Mouse (Mus musculus) MEL (cell line): ENCODE measurements at regions not wholly inside any gene's neighbourhood (a gene's known extent, or its start where the extent isn't known, plus 50 kb on each side); places are given as distances from the start of the nearest gene placed in this dataset.

Experiments
- CHD1 ChIP-seq: IDR thresholded peaks from 2 replicates; pipeline ENCODE4 v1.6.1; 2012; ENCODE audit warnings: low read depth, mild to moderate bottlenecking, inconsistent platforms, low read length, improper control_type of control experiment
- CTCF ChIP-seq, 3 experiments: IDR thresholded peaks in 2 of 3; conservative IDR thresholded peaks in 1 of 3; 2 replicates each; pipeline ENCODE4 v1.5.1; 2011 to 2012; ENCODE audit warnings: low read length in 3 of 3, low read depth in 2 of 3, mild to moderate bottlenecking in 2 of 3, improper control_type of control experiment in 1 of 3, inconsistent platforms in 1 of 3, mixed read lengths in 1 of 3, moderate library complexity in 1 of 3; ENCODE audit not compliant: control insufficient read depth in 1 of 3, insufficient read depth in 1 of 3, poor library complexity in 1 of 3, severe bottlenecking in 1 of 3
- HCFC1 ChIP-seq: IDR thresholded peaks from 2 replicates; pipeline ENCODE4 v1.6.1; 2012; ENCODE audit warnings: low read depth, mild to moderate bottlenecking, inconsistent platforms, low read length, improper control_type of control experiment, moderate library complexity
- MAFK ChIP-seq: IDR thresholded peaks from 2 replicates; pipeline ENCODE4 v1.6.1; 2011; ENCODE audit warnings: low read depth, mild to moderate bottlenecking, low read length, improper control_type of control experiment, borderline replicate concordance
- MAZ ChIP-seq: IDR thresholded peaks from 2 replicates; pipeline ENCODE4 v1.6.1; 2012; ENCODE audit warnings: low read depth, mild to moderate bottlenecking, inconsistent platforms, low read length, improper control_type of control experiment
- MXI1 ChIP-seq: IDR thresholded peaks from 2 replicates; pipeline ENCODE4 v1.6.1; 2011; ENCODE audit warnings: mild to moderate bottlenecking, low read depth, low read length, improper control_type of control experiment
- MYC ChIP-seq: IDR thresholded peaks from 2 replicates; pipeline ENCODE4 v1.6.1; 2011; ENCODE audit warnings: low read depth, mild to moderate bottlenecking, low read length, improper control_type of control experiment, moderate library complexity
- NELFE ChIP-seq: IDR thresholded peaks from 2 replicates; pipeline ENCODE4 v1.6.1; 2011; ENCODE audit warnings: low read depth, low read length, improper control_type of control experiment
- POLR2A ChIP-seq, 2 experiments: IDR thresholded peaks; 2 replicates each; pipeline ENCODE4 v1.6.1; 2011 to 2012; ENCODE audit warnings: low read length in 2 of 2, mild to moderate bottlenecking in 2 of 2, control low read depth in 1 of 2, improper control_type of control experiment in 1 of 2, low read depth in 1 of 2, moderate library complexity in 1 of 2; ENCODE audit not compliant: control insufficient read depth in 1 of 2, insufficient read depth in 1 of 2, poor library complexity in 1 of 2
- POLR2AphosphoS5 ChIP-seq: IDR thresholded peaks from 2 replicates; pipeline ENCODE4 v1.6.1; 2012; ENCODE audit warnings: low read depth, borderline replicate concordance, mild to moderate bottlenecking, inconsistent platforms, low read length, moderate library complexity, mixed read lengths
- SMC3 ChIP-seq: IDR thresholded peaks from 2 replicates; pipeline ENCODE4 v1.6.1; 2011; ENCODE audit warnings: low read depth, low read length, improper control_type of control experiment
- TCF12 ChIP-seq: IDR thresholded peaks from 2 replicates; pipeline ENCODE4 v1.6.1; 2014; ENCODE audit warnings: low read depth, mild to moderate bottlenecking, inconsistent platforms, low read length, improper control_type of control experiment, moderate library complexity
- ZC3H11A ChIP-seq: IDR thresholded peaks from 2 replicates; pipeline ENCODE4 v1.6.1; 2012; ENCODE audit warnings: low read depth, mild to moderate bottlenecking, inconsistent platforms, low read length, improper control_type of control experiment

GRCm38 (mm10) chr14:39956588-39956987, 483.7 kb upstream of the Nrg3 start:
- TF ChIP-seq MXI1 (no peak), POLR2A (IDR thresholded peaks at IDR 0.05; ENCODE audit: control insufficient read depth in 1 of 2, insufficient read depth in 1 of 2, low read depth in 1 of 2, low read length in 2 of 2, poor library complexity in 1 of 2) (no peak), CHD1 (no peak), ZC3H11A (no peak), SMC3 (no peak), TCF12 (no peak), MAZ (no peak), MYC (no peak), CTCF (IDR thresholded peaks at IDR 0.05 in 2 of 3, conservative IDR thresholded peaks at IDR 0.05 in 1 of 3; ENCODE audit: control insufficient read depth in 1 of 3, insufficient read depth in 1 of 3, low read depth in 2 of 3, low read length in 3 of 3, poor library complexity in 1 of 3, severe bottlenecking in 1 of 3) (no peak), NELFE (no peak), MAFK (no peak), HCFC1 (no peak), POLR2AphosphoS5 (no peak)
